Mouse (Mus musculus) embryonic fibroblast, embryonic 13.5 days (primary cell): ENCODE data around the gene Bcl7c.

Source experiments
- CTCF ChIP-seq: IDR thresholded peaks from 2 replicates; pipeline ENCODE4 v1.5.1; 2011; ENCODE audit warnings: mild to moderate bottlenecking, control low read depth, low read length, moderate library complexity, borderline replicate concordance; ENCODE audit not compliant: insufficient read depth
- POLR2A ChIP-seq: IDR thresholded peaks from 2 replicates; pipeline ENCODE4 v1.6.1; 2011; ENCODE audit warnings: low read depth, mild to moderate bottlenecking, control low read depth, low read length, moderate library complexity

- TF ChIP-seq POLR2A (no peak), CTCF (0 out of 2 replicates have a peak, but pooled peaks have one; percentile 18)
Observed at GRCm38 (mm10) chr7:127744366-127745045, 35.8 kb upstream of the Bcl7c start, which contains the start of gene Fbxl19.
